Mouse (Mus musculus) c-Kit-positive CD71-positive TER-119-positive erythroid progenitor cells, embryonic 14.5 days (primary cell): ENCODE measurements around the gene Slc23a4.

Experiments
- DNase-seq: peaks from one replicate; pipeline ENCODE4 v3.0.0-alpha.2; 2013; ENCODE audit warnings: low spot score

Slc23a4 gene

DNA sequence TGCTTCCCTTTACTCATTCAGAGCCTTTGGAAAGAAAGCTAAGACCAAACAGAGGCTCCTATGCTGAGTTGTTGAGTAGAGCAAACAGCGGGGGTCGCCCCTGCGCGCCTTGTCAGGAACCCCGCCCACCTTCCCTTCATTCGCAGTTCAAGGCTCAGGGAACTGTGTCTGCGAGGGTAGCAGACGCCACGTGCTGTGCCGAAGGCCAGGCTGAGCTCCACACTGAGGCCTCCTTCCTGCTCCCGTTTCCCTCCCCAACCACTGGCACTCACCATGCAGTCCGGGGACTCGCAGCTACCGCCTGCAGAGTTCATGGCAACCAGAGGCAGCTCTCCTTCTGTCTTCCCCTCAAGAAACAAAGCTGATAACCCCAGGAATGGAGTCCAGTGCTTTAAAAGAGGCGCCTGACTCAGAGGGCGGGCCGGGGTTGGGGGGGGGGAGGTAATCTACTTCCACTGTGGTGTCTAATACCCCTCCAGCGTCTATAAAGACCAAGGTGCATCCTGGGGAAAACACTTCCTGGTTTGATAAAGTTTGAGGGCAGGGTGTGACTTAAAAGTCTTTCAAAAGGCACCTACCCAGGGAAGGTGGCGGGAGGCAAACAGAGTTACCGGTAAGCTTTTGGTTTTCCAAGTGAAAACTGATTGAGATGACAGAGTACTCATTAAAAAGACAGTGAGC lies at the start of gene Slc23a4:
Gene Slc23a4, minus strand, starts transcription at position 324 of the 681 bp plus-strand sequence.
- no peak for DNase-seq

DNA sequence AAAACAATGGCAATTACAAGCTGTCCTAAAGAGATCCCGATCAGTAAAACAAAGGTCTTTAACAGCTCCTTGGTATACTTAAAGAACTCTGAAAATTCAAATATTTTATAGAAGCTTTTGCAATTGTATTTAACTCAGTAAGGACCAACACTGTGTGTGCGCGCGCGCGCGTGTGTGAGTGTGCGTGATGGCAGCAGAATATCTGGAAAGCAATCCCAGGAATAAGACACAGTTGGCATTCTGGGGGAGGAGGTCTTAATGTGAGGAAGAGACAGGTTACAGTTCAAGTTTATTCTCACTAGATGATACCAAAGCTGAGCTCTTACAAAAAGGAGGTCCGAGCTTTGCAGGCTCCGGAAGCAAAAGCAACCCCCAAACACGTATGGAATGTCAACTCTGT lies 45.1 kb upstream of the Slc23a4 start:
- no peak for DNase-seq

DNA sequence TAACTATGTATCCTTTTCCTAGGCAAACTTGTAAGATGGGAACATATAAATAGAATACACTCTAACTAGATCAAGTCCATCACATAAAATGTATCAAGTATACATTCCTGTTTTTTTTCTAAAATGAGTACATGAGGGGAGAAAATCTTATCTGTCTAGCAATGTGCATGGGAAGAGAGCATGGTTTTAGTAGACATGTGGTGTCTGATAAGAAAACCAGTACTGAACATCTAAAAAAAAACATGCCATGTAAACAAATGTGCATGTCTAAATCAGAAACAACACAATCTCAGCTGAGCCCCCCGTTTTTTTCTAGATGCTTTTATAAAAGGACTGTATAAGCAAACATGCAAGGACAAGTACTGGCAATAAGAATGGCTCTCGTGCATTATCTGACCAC lies 44.5 kb upstream of the Slc23a4 start:
- no peak for DNase-seq

DNA sequence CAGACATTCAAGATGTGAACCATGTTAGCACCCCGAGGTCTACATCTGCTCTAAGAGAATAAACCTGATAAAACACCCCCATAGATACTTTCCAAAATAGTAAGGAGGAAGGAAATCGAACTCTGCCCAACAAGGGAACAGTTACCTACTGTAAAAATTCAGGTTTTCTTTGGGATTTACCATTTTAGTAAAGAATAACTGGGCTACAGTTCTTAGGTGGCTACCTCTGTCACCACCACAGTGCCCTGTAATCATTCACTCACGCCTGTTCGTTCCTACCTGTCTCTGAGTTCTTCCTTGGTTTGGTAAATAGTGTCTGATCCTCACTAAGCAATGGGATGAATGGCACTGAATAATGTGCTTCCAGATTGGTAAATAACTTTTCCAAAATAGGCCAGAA lies 42.6 kb upstream of the Slc23a4 start:
- DNase-seq, result no peak

DNA sequence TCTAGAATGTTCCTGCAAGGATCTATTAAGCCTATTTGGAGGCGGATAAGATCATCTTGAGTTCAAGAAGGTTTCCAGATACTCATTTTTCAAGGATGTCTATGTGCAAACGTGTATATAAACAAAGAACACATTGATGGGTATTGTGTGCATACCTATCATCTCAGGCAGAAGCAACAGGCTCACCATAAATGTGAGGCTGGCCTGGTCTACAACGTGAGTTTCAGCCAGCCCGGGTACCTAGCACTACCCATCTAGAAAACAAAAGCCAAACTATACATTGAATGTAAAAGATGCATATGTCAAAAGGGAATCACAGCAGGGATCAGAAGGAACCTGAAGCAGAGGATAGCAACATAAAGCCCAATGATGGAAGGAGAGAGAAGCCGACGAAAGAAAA lies 42.0 kb upstream of the Slc23a4 start:
- no peak for DNase-seq

DNA sequence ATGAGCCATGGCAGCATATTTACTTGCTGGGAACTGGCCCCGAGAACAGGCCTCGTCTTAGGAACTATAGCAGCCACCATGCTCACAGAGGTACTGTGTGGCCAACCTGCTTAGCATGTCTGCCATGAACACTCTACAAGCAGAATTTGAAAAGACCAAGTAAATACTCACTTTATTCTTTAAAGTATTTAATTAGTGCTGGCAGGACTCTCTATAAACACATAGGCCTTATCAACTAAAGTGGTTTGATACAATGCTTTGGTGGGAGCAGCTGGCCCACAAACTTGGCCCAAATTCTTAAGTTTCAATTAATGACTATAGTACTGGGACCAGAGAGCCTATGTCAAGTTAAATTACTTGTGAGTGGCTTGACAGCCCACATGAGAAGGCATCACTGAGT lies 39.8 kb upstream of the Slc23a4 start:
- DNase-seq, result no peak

DNA sequence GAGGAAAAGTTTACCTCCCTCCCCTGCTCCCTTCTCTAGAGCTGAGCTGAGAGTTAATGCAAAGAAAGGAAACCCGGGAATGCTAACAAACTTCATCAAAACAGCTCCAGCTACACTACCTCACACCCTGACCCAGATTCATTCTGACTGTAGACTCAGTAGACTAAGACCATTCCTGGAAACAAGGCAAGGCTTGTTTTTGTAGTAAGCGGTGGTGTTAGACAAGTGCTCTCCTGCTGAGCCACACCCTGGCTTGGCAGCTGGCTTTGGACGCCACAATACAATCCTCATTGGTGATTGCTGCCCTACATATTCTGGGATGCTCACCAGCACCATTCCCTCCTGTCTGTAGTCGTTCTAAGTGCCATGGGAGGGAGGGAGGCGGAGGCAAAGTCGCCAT lies 39.1 kb upstream of the Slc23a4 start:
- no peak for DNase-seq

DNA sequence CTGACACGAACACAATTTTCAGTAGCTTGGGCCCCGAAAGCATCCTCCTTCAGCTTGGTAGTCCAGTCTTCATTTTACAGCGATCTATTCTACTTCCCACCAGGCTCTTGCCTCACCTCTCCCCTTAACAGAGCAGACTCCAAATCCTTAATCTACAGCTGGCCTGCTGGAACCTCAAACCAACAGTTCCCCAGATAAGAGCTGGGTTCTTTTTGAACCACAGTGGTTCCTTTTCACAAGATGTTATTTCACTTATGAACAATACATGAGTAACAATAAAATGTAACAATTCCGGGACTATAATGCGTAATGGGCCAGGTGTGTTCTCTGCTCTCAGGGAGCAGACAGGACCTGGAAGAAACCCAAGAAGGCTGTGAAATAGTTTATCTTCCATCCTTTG lies 28.4 kb upstream of the Slc23a4 start:
- no peak for DNase-seq

DNA sequence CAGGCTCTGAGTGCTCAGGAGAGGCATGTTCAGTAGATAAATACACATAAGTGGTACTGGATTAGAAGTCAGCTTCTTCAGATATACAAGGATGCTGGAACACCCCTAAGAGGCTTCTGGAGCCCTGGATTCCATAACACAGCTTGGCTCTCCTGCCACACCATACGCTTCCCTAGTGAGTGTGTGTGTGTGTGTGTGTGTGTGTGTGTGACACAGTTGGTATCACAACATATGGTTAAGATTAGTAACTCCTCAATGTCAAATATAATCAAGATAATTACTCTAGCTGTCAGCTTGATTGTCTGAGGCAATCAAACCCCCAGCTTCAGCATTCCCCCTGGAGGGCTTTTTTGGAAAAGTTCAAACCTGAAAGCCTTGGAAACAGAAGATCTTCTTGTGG lies 23.7 kb upstream of the Slc23a4 start:
- DNase-seq, result no peak

DNA sequence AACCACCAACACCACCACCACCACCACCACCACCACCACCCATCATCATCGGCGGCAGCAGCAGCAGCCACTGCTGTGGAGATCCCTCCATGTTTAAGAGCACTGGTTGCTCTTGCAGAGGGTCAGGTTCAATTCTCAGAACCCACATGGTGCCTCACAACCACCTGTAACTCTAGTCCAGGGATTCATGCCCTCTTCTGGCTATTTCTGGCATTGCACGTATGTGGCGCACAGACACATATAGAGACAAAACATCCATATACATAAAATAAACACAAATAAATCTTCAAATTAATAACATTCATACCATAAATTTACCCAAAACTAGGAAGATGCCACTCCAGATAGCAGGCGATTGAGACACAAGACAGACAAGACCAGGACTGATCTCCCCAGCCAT lies 22.5 kb upstream of the Slc23a4 start:
- DNase-seq, result no peak

DNA sequence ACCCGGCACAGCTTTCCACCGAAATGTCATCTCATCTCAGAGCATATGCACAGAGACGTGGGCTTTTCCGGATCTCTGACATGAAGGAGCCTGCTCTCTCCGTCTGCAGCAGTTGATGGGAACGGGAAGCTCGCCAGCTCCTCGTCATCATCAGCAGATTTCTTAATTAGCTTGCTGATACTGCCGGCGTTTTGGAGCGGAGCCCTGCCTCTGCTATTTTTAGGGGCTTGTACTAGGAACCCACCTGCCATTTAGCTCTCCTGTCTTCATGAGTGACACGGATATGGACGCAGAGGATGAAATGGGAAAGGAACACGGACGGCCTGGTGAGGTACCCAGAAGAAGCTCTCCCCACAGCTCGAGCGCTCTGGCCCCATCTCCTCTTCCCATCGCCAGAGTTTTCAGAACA lies 14.1 kb upstream of the Slc23a4 start:
- DNase-seq, result no peak

DNA sequence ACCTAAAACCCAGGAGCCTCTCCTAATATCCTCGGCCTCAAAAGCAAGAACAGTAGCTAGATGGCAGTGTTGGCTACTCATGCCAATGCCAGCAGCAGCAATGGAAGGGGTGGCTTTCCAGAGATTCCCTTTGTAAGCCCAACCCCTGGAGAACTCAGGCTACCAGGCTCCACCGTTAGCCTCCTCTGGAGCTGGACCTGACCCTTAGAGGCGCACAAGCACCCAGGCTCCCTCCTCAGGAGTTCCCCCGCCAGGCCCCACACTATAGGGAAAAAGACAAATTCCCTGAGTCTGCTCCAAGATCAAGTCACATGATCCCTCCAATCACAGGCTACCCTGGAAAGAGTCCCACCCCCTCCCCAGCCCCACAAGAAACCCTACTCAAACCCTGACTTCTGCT lies 10.9 kb upstream of the Slc23a4 start:
- DNase-seq, result no peak

DNA sequence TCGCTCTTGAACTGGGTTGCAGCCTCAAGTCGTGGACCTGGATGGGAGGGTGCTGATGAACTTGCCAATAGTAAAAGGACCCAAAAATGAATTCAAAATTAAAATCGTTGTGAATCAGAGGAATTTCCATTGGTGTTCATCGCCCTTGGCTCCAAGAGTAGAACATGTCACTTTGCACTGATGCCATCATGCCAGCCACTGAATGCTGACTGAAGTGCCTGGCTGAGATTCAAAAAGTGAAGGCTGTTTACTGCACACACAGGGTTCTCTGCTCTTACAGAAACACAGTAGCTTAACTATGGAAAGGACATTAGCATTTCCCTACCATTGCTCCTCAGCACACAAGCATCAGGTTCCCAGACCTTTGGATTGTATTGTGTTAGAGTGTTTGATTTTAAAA lies 8.3 kb upstream of the Slc23a4 start:
- DNase-seq, result no peak

DNA sequence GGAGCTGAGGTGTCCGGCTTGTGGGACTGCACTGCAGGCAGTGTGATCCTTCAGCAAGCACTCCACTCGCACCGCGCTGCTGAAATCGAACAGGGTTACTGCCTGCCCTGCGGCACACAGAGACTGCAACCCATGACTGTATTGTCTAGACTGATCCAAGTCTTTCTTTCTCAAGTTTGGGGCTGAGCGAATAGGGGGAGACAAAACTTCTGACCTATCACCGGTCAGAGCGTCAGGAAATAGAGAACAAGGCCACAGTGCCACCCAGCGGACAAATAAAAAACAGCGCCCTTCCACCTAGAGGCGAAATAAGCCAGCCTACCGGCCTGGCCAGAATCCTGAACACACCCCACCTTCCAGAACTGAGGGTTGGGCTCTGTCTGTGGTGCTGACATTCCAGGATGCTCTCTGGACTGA lies 7.1 kb upstream of the Slc23a4 start:
- DNase-seq, result peak; percentile 70

DNA sequence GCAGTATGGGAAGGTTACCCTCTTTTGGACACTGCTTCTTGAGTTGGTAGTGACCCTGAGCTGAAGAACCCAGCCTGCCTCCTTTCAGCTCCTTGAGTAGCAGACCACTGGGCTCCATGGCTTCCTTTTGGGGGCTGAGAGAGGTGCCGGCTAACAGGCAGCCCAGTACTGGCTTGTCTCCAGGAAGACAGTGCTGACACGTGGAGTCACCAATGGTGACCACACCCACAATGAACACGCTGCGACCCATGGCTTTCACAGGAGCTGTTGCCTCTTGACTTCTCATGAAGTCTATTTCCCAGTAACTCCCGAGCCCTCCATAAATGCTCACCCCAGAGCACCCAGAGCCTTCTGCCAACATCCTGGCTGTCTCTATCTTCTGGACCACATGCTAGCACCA lies 6.5 kb upstream of the Slc23a4 start:
- DNase-seq, result peak; percentile 25

DNA sequence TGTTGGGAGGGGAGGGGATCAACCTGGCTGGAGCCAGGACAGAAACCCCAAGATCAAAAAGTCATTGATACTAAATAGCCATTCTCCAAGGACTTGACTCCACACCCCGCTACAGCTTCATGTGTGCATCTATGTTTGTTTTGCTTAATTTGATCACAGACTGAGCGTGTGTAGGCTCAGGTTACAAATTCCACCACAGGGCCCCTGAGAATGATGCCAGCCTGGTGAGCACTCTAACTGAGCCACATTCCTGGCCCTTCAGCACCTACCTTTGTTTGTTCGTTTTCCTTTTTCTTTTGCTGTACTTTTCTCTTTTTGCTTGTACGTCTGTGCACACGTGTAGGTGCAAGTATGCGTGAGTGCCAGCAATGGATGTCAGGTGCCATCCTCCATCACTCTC lies 1.1 kb upstream of the Slc23a4 start:
- no peak for DNase-seq

DNA sequence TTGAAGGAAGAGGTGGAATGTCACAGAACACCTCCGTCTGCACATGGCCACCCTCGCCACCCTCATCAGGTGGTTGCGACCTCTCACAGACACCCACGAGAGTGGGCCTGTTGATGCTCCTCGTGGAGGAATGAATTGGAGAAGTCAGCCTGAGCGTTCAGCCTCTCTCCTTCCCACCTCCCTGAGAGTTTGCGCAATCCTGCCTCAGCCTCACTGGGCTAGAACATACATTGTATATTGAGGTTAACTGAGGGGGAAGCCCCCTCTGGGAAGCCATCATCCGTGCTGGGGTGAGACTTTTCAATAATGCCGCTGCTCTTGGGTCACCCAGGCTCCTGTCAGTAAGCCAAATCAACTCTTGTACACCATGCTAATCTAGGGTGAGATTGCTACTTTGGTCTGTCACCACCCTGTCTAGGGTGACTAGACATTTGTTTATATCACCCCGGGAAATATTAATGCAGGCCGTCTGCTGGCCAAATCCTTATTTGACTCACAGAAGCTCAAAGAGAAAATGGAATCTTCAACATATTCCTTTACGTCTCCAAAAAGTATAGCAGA lies 1.0 kb downstream of the Slc23a4 start:
- no peak for DNase-seq

DNA sequence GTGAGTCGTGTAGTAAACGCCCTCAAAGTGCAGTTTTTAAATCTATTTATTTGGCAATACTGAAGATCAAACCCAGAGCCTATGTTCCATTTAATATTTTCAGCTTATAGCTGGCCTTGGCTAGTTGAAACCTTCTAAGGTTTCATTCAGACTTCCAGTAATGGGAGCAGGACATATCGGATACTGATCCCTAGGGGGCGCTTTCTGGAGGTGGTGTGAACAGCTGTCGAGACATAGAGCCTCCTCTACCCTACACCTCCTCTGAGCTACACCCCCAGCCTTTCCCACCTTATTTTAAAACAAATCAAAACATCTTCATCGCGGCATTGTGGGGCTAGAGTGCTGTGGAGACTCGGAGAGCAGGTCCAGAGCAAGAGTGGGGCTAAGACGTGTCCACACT lies 7.5 kb downstream of the Slc23a4 start:
- no peak for DNase-seq

DNA sequence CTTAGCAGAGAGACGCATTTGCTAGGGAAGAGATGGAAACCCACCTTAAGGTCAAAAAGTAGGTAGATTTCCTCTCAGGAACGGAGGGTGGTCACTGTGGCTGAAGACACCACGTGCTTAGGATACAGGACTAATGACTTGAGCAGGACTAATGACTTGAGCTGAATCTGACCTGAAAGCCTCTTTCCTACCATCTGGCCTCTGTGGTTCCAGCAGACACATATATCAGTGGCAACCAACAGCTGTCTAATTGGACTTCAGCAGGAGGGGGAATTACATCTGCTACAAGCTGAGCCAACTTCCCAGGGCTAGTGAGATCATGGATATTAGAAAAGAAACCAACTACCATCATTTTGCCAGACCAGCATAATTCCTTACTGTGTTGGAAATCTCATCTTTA lies 8.9 kb downstream of the Slc23a4 start:
- no peak for DNase-seq

DNA sequence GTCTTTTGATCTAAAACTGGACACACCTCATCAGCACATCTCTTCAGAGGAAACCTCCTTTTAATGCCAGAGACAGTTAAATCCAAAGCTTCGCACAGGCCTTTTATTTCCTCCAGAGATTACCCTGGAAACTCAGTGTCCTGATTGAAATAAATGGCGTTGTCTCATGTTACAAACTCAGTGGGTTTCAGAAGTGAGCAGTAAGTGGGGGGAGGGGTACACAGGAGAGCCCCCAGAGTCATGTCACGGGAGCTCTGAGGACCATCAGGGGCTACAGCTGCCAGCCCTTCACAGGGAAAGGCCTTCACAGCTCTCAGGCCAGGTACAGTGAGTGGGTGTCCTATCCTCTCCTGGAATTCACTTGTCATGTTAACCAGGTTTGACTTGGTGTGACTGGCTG lies 17.0 kb downstream of the Slc23a4 start:
- DNase-seq, result no peak

DNA sequence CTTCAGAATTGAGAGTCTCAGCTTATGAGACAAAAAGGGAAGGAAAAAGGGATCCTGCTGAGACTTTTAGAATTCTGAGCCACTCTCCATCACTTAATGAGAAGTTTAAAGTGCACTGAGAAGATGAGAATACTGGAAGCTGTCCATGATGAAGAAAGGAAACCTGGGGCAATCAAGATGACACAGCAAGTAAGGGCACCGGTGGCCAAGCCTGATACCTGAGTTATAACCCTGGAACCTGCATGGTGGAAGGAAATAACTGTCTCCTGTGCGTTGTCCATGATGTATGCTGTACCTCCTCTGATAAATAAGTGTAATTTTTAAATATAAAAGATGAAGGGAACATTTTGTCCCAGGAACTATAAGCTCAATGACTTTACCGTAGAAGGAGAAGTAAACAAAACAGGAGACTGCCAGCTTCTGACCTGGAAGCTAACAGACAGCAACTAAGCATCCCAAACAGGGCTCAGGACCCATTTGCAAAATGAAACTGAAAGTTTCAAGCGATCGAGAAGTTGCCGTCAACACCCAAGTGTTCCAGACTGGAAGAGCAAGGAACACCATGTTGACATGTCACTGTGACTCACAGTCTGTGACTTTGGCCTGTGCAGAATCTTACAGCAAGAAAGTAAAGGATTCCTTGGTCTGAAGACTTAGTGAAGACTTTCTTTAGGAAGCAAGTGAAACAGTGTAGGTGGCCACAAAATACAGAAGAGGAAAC lies 22.2 kb downstream of the Slc23a4 start:
- no peak for DNase-seq

DNA sequence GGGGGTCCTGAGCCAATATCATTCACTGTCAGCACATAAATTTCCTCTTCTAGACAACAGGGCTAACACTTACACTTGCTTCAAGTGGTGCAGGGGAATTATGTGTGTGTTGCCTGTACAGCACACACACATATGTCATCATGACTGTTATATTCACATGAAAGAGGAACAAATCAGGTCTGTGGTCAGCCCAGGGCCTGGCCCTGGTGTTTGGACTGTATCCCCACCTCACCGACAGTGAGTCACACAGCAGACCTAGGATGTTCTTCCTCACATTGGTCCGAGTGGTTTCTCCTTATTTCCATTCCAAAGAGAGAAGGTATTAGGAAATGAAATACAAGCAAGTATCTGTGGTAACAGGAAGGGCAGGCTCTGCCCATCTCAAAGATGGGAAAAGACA lies 23.7 kb downstream of the Slc23a4 start:
- no peak for DNase-seq

DNA sequence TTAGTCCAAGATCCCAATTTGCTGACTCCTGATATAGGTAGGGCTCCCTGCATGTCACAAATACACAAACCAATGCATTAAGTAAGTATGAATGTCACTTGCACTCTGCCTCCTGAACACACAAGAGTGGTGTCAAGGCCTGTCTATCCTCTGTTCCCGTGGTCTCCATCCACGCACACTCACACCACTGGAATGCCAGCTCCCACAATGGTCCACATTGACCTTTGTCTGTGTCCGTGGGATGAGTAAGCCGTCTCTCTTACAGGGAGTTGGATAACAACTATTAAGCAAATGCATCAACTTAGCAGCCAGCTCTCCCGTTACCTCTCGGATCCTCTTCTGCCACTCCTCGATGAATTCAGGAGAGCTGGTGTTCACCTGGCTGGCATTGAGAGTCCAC lies 29.1 kb downstream of the Slc23a4 start:
- DNase-seq, result no peak

DNA sequence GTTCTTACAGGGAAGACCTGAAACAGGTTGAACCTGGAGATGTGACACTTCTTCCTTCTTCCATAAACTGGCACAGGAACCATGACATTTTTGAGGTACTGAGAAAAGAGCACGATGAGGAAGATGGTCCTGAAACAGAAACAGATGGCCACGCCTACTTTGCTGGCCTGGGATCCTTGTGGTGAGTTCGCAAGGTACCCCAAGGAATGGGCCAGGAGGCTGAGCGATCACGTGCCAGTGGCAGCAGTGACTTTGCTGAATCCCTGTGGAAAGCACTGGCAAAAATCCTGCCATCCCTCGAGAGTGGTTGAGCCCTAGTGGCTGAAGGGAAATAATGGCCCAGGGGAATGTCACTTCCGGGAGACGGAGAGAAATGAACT lies 32.4 kb downstream of the Slc23a4 start:
- DNase-seq, result no peak
